Mouse (Mus musculus): ENCODE data around the gene Eef2.
"Not testable (repeated sequence)": the region's sequence is repeated elsewhere in the genome, so short reads cannot be mapped to it uniquely, and the experiment has no call there.

Gene Eef2

GRCm38 (mm10) chr10:81180946-81181345 lies 4.5 kb downstream of the Eef2 start:
- DNase-seq (ENCODE audit: low spot score in 2 of 2) = no peak

DNA sequence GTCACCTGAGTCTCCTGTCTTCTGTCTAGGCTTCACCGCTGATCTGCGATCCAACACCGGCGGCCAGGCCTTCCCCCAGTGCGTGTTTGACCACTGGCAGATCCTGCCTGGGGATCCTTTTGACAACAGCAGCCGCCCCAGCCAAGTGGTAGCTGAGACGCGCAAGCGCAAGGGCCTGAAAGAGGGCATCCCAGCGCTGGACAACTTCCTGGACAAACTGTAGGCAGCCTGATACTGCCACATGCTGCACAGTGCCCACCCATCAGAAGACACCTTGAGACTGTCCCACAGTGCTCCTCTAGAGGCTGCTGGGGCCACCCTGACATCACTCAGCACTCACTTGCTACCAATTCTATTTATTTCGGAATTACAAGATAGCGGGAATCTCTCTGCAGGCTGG lies 5.4 kb downstream of the Eef2 start:
- not testable (repeated sequence) for DNase-seq (ENCODE audit: low spot score in 2 of 2)

GRCm38 (mm10) chr10:81182336-81183333 lies 6.2 kb downstream of the Eef2 start, which contains the start of gene Dapk3:
Gene Dapk3, plus strand, starts transcription at chr10:81183005.
- DNase-seq (ENCODE audit: low spot score in 2 of 2) = peak; percentile 78 to 90

DNA sequence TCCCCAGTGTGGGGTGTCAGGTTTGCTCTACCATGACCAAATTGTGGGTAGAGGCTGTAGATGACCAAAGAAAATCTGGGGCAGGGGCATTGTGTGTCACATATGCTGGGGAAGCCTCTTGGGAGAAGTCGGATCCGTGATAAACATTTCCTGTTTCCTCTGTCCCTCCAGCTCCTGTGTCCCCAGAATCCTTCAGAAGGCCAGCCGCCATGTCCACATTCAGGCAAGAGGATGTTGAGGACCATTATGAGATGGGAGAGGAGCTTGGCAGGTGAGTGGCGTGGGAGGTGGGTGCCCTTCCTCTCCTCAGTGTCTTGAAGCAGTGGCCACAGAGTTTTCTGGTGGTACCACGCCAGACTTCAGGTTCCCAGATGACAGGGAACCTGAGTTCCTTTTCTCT lies 7.4 kb downstream of the Eef2 start, which contains the start of gene 4930442H23Rik:
Gene 4930442H23Rik, minus strand, starts transcription at position 45 of the 400 bp plus-strand sequence.
- DNase-seq (ENCODE audit: low spot score in 2 of 2) = no peak

DNA sequence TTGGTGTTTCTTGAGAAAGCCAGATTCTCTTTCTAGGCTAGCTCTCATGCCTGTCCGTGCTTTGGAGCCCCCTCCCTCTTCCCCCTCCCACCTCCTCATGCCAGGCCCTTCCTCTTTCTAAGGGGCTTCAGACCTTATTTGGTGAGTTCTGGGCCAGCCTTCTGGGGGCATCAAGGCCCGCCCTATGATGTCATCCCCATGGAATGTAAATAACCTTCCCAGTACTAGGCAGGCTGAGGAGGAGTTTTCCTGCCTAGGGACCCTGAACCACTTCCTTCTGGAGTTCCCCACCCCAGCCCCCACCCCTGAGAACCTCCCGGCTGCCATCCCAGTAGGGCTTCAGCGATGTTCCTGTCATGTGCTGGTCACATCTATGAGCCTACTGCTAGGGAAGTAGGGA lies 8.3 kb downstream of the Eef2 start:
- no peak for DNase-seq (ENCODE audit: low spot score in 2 of 2)

DNA sequence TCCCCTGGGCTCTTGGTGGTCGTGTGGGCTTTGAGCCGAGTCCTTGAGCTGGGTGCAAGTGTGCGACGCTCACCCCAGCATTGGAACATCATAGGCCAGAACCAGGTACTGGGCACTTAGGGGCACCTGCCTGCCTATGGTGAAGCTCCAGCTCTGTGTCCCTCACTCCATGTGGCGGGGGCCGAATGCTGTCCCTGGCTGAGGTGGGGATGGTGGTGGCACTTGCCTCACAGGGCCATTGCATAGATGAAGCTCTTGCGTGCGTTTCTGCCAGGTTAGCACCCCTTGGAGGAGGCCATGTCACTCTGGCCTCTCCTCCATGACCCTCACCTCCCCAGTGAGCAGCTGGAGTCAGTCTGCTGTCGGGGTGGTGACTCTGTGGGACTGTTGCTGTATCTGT lies 10.7 kb downstream of the Eef2 start:
- DNase-seq (ENCODE audit: low spot score in 2 of 2) = no peak

DNA sequence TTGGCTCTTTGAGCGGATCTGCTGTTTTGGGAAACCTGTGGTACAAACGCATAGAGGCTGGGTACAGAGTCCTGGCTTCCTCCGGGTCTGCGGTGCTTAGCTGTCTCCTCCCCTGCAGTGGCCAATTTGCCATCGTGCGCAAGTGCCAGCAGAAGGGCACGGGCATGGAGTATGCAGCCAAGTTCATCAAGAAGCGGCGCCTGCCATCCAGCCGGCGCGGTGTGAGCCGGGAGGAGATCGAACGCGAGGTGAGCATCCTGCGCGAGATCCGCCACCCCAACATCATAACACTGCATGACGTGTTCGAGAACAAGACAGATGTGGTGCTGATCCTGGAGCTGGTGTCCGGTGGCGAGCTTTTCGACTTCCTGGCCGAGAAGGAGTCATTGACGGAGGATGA lies 13.4 kb downstream of the Eef2 start:
- DNase-seq (ENCODE audit: low spot score in 2 of 2) = no peak

DNA sequence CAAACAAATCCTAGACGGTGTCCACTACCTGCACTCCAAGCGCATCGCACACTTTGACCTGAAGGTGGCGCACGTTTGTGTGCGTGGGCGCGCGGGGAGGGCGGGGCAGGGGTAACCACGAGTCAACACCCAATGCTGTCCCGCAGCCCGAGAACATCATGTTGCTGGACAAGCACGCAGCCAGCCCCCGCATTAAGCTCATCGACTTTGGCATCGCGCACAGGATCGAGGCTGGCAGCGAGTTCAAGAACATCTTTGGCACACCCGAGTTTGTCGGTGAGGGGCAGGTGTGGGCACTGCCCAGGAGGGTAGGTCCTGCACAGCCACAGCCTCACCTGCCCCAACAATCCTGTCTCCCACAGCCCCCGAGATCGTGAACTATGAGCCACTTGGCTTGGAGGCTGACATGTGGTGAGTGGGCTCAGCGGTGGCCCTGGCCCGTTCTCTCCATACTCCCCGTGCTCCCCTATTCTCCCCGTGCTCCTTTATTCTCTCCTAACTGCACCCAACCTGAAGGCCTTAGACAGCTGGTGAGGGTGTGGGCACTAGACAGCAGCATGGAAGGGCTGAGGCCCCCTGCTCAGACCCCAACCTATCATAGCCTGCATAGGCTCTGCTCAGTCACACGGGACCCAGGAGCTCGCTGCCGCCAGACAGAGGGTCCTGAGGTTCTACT lies 13.9 kb downstream of the Eef2 start:
- DNase-seq (ENCODE audit: low spot score in 2 of 2) = no peak

DNA sequence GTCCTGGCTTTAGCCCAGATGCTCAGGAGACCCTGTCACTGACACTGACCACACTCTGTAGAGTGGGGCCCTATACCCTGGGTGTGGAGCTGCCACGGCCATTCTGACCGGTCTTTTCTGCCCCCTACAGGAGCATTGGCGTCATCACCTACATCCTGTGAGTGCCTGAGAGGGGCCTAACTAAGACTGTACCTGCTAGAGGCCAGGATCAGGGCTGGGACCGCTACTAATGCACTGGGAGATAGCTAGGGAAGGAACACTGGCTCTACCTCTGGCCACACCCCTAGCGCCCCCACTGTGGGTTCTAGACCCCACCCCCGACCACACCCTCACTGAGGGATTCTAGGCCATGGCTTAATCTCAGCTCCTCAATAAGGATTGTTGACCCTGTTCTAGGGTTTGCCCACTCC lies 14.5 kb downstream of the Eef2 start:
- DNase-seq (ENCODE audit: low spot score in 2 of 2) = no peak

DNA sequence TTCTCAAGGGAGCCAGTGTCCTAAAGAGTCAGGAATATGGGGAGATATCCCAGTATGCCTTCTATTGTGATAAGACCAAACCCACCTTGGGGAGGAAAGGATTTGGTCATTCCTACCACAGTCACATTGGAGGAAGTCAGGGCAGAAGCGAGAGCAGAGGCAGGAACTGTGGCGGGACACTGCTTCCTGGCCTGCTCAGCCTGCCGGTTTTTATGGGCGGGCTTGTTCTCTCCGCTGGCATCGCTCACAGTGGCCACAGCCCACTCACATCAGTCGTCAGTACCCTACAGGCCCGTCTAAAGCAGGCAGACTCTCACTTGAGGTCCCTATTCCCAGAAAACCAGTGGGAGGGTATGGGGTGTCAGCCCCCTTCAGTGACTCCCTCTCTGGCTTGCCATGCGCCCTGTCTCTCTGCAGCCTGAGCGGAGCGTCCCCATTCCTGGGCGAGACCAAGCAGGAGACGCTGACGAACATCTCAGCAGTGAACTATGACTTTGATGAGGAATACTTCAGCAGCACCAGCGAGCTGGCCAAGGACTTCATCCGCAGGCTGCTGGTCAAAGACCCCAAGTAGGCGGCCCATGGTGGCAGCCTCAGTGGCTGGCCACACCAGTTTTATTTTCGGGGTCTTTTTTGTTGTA lies 15.0 kb downstream of the Eef2 start:
- no peak for DNase-seq (ENCODE audit: low spot score in 2 of 2)

DNA sequence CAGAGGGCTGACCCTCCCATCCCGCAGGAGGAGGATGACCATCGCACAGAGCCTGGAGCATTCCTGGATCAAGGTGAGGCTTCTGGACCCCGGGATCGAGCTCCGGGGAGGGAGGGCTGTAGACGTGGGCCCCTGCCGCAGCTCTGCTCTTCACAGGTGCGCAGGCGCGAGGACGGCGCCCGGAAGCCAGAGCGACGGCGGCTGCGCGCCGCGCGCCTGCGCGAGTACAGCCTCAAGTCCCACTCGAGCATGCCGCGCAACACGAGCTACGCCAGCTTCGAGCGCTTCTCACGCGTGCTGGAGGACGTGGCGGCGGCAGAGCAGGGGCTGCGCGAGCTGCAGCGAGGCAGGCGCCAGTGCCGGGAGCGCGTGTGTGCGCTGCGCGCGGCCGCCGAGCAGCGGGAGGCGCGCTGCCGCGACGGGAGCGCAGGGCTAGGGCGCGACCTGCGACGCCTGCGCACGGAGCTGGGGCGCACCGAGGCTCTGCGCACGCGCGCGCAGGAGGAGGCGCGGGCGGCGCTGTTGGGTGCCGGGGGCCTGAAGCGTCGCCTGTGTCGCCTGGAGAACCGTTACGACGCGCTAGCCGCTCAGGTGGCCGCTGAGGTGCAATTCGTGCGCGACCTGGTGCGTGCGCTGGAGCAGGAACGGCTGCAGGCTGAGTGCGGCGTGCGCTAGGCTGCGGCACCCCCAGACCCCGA lies 16.0 kb downstream of the Eef2 start:
- DNase-seq (ENCODE audit: low spot score in 2 of 2) = peak; percentile 66 to 72

DNA sequence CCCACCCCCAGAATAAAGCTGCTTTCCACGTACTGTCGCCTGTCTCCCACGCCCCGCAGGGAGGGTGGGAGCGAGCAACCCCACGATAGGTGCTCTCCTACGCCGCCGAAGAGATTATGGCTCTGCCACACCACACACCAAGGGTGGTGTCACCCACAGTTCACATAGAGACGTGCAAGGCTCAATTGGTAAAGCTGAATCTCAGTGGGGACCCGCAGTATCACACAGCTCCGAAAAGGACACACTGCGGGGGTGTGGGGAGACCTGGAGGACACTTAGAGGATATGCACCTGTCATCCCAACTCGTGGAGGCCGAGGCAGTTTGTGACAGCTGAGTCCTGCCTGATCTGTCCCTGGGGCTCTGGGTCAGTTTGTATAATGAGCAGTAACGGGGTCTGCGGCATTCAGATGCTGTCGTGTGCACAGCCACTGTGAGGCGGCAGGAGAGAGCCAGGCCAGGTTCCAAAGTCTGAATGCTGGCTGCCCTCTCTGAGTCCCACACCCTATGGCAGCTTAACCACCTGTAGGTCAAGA lies 16.6 kb downstream of the Eef2 start:
- DNase-seq (ENCODE audit: low spot score in 2 of 2) = no peak

- peak in 1 of 2 experiments; percentile 44 for DNase-seq (ENCODE audit: low spot score in 2 of 2)
Measured at GRCm38 (mm10) chr10:81193991-81194774, 17.8 kb downstream of the Eef2 start.

GRCm38 (mm10) chr10:81195300-81195699 lies 18.9 kb downstream of the Eef2 start:
- DNase-seq (ENCODE audit: low spot score in 2 of 2) = no peak

DNA sequence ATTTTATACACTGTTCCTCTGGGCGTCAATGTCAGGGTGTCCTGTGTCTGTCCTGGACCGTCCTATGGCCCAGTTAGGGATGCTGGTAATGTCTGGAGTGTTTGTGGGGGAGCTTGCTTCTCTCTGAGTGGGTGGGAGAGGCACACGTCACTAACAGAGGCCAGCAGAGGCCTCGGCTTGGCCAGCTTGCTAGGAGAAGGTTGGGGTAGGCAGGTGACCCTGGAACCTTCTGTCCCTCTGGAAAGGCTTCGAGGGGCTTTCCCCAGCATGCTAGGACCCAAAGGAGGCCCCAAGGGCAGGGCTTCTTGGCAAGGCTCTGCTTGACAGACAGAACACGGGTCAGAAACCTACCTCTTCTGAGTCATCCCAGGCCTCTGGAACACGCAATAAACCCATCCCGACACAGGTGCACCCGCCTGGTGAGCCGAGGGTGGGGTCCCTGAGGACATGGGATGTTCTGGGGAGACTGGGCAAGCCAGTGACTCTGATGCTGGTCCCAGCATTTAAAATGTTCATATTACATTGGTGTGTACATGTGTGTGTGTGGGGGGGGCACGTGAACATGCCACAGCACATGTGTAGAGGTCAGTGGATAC lies 20.1 kb downstream of the Eef2 start:
- no peak for DNase-seq (ENCODE audit: low spot score in 2 of 2)

DNA sequence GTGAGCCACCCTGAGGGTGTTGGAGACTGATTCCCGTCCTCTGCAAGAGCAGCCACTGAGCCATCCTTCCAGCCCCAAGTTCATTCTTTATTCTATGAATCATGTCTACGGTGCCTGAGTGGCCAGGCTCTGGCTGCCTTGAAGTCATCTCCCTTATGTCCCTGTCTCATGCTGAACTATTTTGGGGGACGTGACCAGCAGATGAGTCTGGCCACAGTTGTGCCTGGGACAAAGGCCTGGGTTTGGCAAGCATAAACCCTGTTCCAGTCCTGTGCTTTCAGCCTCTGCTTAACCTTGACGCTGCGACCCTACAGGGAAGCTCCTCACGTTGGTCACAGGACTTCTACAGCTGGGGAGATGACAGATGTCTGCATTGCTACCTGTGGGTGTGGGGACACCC lies 20.9 kb downstream of the Eef2 start:
- DNase-seq (ENCODE audit: low spot score in 2 of 2) = no peak

- peak in 1 of 2 experiments; percentile 56 for DNase-seq (ENCODE audit: low spot score in 2 of 2)
Measured at GRCm38 (mm10) chr10:81198230-81198629, 21.8 kb downstream of the Eef2 start.

DNA sequence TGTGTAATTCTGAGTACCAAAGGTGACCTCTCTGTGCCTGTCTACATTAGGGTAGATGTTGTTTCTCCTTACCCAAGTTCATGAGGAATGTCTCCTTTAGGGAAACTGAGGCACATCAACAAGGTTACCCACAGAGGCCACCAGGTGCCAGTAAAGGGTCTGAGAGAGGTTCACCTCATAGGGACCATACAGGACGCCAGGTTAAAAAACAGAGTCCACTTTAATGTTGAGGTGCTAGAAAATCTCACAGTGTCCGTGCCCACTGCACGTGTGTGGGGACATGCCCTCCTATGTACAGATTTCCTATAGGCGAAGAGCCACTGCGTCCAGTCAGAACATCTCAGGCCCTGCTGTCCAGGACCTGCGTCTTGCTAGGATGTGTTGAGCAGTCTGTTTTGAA lies 22.6 kb downstream of the Eef2 start:
- DNase-seq (ENCODE audit: low spot score in 2 of 2) = no peak

- no peak for DNase-seq (ENCODE audit: low spot score in 2 of 2)
Measured at GRCm38 (mm10) chr10:81200141-81200540, 23.7 kb downstream of the Eef2 start.

Data from spleen, postnatal 14 days (tissue).